Mouse (Mus musculus) kidney, adult 2 months (tissue): ENCODE measurements at regions not wholly inside any gene's neighbourhood (a gene's known extent, or its start where the extent isn't known, plus 50 kb on each side); places are given as distances from the start of the nearest gene placed in this dataset.

Experiments used
- CTCF ChIP-seq: fragments of 200-500 bp; conservative IDR thresholded peaks from 2 replicates; pipeline ENCODE4 v1.5.1; 2011; ENCODE audit warnings: low read depth, mild to moderate bottlenecking, control low read depth, low read length, moderate library complexity, mixed read lengths; ENCODE audit not compliant: insufficient read depth, insufficient read length
- POLR2A ChIP-seq: fragments of 200-500 bp; IDR thresholded peaks from one replicate; pipeline ENCODE4 v1.6.1; 2011; ENCODE audit warnings: low read depth, low read length, control low read depth

GRCm38 (mm10) chr10:111411533-111411932 lies 61.5 kb upstream of the Nap1l1 start:
- TF ChIP-seq POLR2A (no peak), CTCF (no peak)
